Mouse (Mus musculus): ENCODE results near the gene Tsr3.

GRCm38 (mm10) chr17:25274571-25275346 lies 34.8 kb downstream of the Tsr3 start, which contains the start of gene Ube2i:
- TF ChIP-seq CTCF (IDR thresholded peaks at IDR 0.05; ENCODE audit: low read depth), result no peak
- TF ChIP-seq EP300 (IDR thresholded peaks at IDR 0.05; ENCODE audit: low read depth), result no peak
